Mouse (Mus musculus) spleen, adult 2 months (tissue): ENCODE data around the gene Ccdc71.

Experiments used
- CTCF ChIP-seq: fragments of 200-500 bp; IDR thresholded peaks from 2 replicates; pipeline ENCODE4 v1.5.1; 2011; ENCODE audit warnings: mild to moderate bottlenecking, inconsistent platforms; ENCODE audit not compliant: insufficient read depth, insufficient read length, insufficient replicate concordance; ENCODE audit errors: extremely low read depth
- POLR2A ChIP-seq: fragments of 200-500 bp; IDR thresholded peaks from 2 replicates; pipeline ENCODE4 v1.6.1; 2011; ENCODE audit warnings: low read depth, low read length, inconsistent platforms

DNA sequence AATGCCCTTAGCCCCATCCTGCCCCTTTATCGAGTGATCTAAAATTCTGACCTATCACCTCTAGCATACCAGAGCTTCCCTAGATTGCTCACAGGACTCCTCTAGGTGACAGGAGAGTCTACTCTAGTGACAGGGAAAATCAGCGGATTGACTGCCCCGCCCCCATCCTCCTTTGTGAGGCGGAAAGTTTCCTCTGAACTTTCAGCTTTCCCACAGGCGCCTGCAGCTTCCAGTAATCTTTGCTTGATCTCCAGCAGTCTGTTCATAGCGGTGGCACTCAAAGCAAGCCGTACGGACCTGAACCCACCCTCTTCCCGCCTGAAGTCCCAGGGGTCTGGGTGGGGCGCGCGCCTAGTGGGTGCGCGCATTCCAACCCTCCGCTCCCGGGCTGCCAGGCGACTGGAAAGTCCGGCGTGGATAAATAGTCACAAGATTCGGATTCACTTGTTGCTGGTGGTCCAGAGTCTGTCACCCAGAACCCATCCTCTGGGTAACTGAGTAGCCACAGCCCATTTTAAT is 18.4 kb downstream of the Ccdc71 start:
- TF ChIP-seq CTCF (no peak), POLR2A (no peak)
